Mouse (Mus musculus) CH12.LX (cell line): ENCODE results near the gene Rxfp4.

Source experiments
- CTCF ChIP-seq, 2 experiments: IDR thresholded peaks in 1 of 2; conservative IDR thresholded peaks in 1 of 2; 2 replicates each; pipeline ENCODE4 v1.5.1; 2011 to 2012; ENCODE audit warnings: low read depth in 2 of 2, low read length in 2 of 2, improper control_type of control experiment in 1 of 2, inconsistent platforms in 1 of 2, mild to moderate bottlenecking in 1 of 2, moderate library complexity in 1 of 2
- EP300 ChIP-seq: IDR thresholded peaks from 2 replicates; pipeline ENCODE4 v1.6.1; 2011; ENCODE audit warnings: low read length, improper control_type of control experiment
- HCFC1 ChIP-seq: IDR thresholded peaks from 2 replicates; pipeline ENCODE4 v1.6.1; 2012; ENCODE audit warnings: low read depth, mild to moderate bottlenecking, inconsistent platforms, low read length, improper control_type of control experiment
- JUND ChIP-seq: conservative IDR thresholded peaks from 2 replicates; pipeline ENCODE4 v1.6.1; 2011; ENCODE audit warnings: low read depth, low read length, improper control_type of control experiment
- KAT2A ChIP-seq: IDR thresholded peaks from 2 replicates; pipeline ENCODE4 v1.6.1; 2012; ENCODE audit warnings: low read length, improper control_type of control experiment, inconsistent platforms; ENCODE audit not compliant: insufficient replicate concordance
- MAX ChIP-seq: IDR thresholded peaks from 2 replicates; pipeline ENCODE4 v1.6.1; 2011; ENCODE audit warnings: low read length, improper control_type of control experiment
- NELFE ChIP-seq: IDR thresholded peaks from 2 replicates; pipeline ENCODE4 v1.6.1; 2011; ENCODE audit warnings: low read depth, low read length, improper control_type of control experiment
- POLR2A ChIP-seq: IDR thresholded peaks from 2 replicates; pipeline ENCODE4 v1.6.1; 2011; ENCODE audit warnings: low read depth, mild to moderate bottlenecking, improper control_type of control experiment, low read length
- RAD21 ChIP-seq: IDR thresholded peaks from 2 replicates; pipeline ENCODE4 v1.6.1; 2011; ENCODE audit warnings: low read depth, mild to moderate bottlenecking, low read length, improper control_type of control experiment, moderate library complexity
- TCF12 ChIP-seq: IDR thresholded peaks from 2 replicates; pipeline ENCODE4 v1.6.1; 2014; ENCODE audit warnings: low read depth, mild to moderate bottlenecking, inconsistent platforms, low read length, improper control_type of control experiment
- USF1 ChIP-seq: IDR thresholded peaks from 2 replicates; pipeline ENCODE4 v1.6.1; 2014; ENCODE audit warnings: low read depth, mild to moderate bottlenecking, inconsistent platforms, low read length, improper control_type of control experiment
- ZKSCAN1 ChIP-seq: IDR thresholded peaks from 2 replicates; pipeline ENCODE4 v1.6.1; 2012; ENCODE audit warnings: low read depth, inconsistent platforms, low read length, improper control_type of control experiment, borderline replicate concordance
- ZNF384 ChIP-seq: IDR thresholded peaks from 2 replicates; pipeline ENCODE4 v1.6.1; 2012; ENCODE audit warnings: low read depth, low read length, improper control_type of control experiment, inconsistent platforms

- TF ChIP-seq NELFE (no peak), ZKSCAN1 (no peak), TCF12 (no peak), USF1 (no peak), POLR2A (no peak), RAD21 (no peak), ZNF384 (no peak), EP300 (no peak), CTCF (conservative IDR thresholded peaks at IDR 0.05 in 1 of 2, IDR thresholded peaks at IDR 0.05 in 1 of 2; ENCODE audit: low read depth in 2 of 2, low read length in 2 of 2) (no peak), JUND (no peak), KAT2A (no peak), HCFC1 (no peak), MAX (no peak)
Observed at GRCm38 (mm10) chr3:88647076-88647475, 5.9 kb downstream of the Rxfp4 start.
